Mouse (Mus musculus) cerebellum, adult 2 months (tissue): ENCODE measurements around the gene Foxo3.

Source experiments
- CTCF ChIP-seq: fragments of 200-500 bp; IDR thresholded peaks from 2 replicates; pipeline ENCODE4 v1.5.1; 2011; ENCODE audit warnings: low read depth, mild to moderate bottlenecking, control low read depth, low read length, moderate library complexity, borderline replicate concordance; ENCODE audit not compliant: insufficient read depth
- POLR2A ChIP-seq: fragments of 200-500 bp; IDR thresholded peaks from 2 replicates; pipeline ENCODE4 v1.6.1; 2011; ENCODE audit warnings: low read length, control low read depth, borderline replicate concordance; ENCODE audit not compliant: insufficient read depth

DNA sequence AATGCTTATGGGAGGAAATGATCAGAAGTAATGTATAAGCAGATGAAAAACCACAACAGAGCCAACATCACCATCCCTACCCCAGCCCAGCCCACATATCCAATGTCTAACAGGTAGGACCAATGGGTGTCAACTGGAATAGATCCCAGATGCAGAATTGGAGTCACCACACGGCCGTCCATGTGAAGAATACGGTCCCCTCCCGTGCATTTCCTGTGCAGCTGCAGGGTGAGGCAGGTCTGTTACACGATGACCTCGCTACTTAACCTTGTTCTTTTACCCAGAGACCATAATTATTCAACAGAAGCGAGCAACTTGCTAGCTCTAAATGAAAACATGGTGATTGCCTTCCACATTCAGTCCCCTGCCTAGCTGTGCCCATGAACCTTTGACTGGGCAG is 23.4 kb upstream of the Foxo3 start:
- TF ChIP-seq CTCF (no peak), POLR2A (no peak)
